ENCODE assay signal across 7 mouse cellular contexts in the genomic region with DNA sequence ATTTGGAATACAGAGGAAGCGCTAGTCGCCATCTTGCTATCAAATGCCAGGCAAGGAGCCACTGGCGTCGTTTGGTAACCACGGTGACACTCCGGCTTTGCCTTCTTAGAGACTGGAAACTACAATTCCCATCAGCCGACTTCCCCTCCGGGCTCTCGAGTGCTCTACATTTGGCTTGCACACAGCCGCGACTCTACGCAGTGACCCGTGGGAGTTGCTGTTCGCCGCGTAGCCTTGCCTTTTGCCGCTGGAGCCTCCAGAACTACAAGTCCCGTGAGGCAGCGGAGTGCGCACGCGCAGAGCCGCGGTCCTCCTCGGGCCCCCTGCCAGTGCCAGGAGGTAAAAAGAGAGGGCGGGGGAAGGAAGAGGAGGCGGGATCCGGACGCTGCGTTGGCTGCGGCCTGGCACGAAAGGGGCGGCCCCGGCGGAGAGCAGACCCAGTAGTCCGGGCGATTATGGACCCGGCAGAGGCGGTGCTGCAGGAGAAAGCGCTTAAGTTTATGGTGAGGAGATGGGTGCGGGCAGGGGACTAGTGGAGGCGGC. TPM values are rescaled to one million over a fixed set of nuclear protein-coding genes. Genes with fewer than 3 reads are reported as not detected.
DNase-seq lines count a peak whose midpoint lies in the region; ATAC-seq lines count a peak whose summit lies in the region.

A gene (plus strand): TSS at position 351 of the 543 bp plus-strand sequence.

- H3K4me1 ChIP-seq in intestine, embryonic 15.5 days (replicated peaks): peaks cover 8% of the 10 kb centered on the region; the same call in 1 of the 2 replicates
- H3K4me1 ChIP-seq in midbrain, embryonic 10.5 days: peaks cover 15% of the 10 kb centered on the region

- H3K9ac ChIP-seq in intestine, embryonic 15.5 days: peak within 1 kb of the TSS; percentile 71

- peak; percentile 100 for DNase-seq in adrenal gland, adult 2 months
- DNase-seq in embryo, embryonic 11.5 days (ENCODE audit: low read depth, low spot score): peak; percentile 100
- DNase-seq in gastrocnemius, postnatal 36 days: peak; percentile 99 to 100
- DNase-seq in left cerebral cortex, postnatal 25 days (ENCODE audit: low spot score in 2 of 2): peak; percentile 100
- DNase-seq in midbrain, embryonic 10.5 days (ENCODE audit: low spot score): peak; percentile 100
- DNase-seq in right cerebral cortex, postnatal 4 days: peak; percentile 100

- WGBS in intestine, embryonic 15.5 days: under 1% methylated on average over 42 of the region's 42 CpGs
- under 1% methylated on average over 42 of the region's 42 CpGs for WGBS in midbrain, embryonic 10.5 days

- no peaks in the 10 kb centered on the region for H3K27me3 ChIP-seq in intestine, embryonic 15.5 days (replicated peaks)
- no peaks in the 10 kb centered on the region for H3K27me3 ChIP-seq in midbrain, embryonic 10.5 days (ENCODE audit: low read depth, poor library complexity, severe bottlenecking)

- peak within 1 kb of the TSS; percentile 64 for H3K4me2 ChIP-seq in intestine, embryonic 15.5 days (replicated peaks)

- peak; percentile 99 for ATAC-seq in intestine, embryonic 15.5 days

- no peaks in the 10 kb centered on the region for H3K36me3 ChIP-seq in intestine, embryonic 15.5 days
- peaks cover 10% of the 10 kb centered on the region; the same call in 1 of the 2 replicates for H3K36me3 ChIP-seq in midbrain, embryonic 10.5 days

- H3K4me3 ChIP-seq in intestine, embryonic 15.5 days (replicated peaks): peak within 1 kb of the TSS; percentile 70
- peak within 1 kb of the TSS; percentile 68 for H3K4me3 ChIP-seq in midbrain, embryonic 10.5 days

- H3K27ac ChIP-seq in intestine, embryonic 15.5 days: peak within 1 kb of the TSS; percentile 83
- H3K27ac ChIP-seq in midbrain, embryonic 10.5 days (replicated peaks): peak within 1 kb of the TSS; percentile 93

- no peaks in the 10 kb centered on the region for H3K9me3 ChIP-seq in intestine, embryonic 15.5 days
- H3K9me3 ChIP-seq in midbrain, embryonic 10.5 days (replicated peaks): no peaks in the 10 kb centered on the region

- intact Hi-C loops in gastrocnemius, postnatal 36 days (cut with DNase I): no loop called here
- intact Hi-C loops in left cerebral cortex, postnatal 25 days (cut with DNase I): loop anchor here (5.0 kb wide), 1 partner anchor 61 kb away; no protein-coding TSS in a partner anchor

RNA-seq across cellular contexts. Expression of the gene that starts here (rescaled TPM):
- total RNA-seq in adrenal gland, adult 2 months (2021): 10 to 100 TPM; 31.7 to 34.8 TPM
- polyA plus RNA-seq in adrenal gland, adult 2 months (2012; rRNA removed): 7.8 and 10.5 TPM in 2 replicates
- total RNA-seq in gastrocnemius, postnatal 36 days (2021): 10 to 100 TPM; 21.0 to 21.6 TPM
- 31.8 and 32.7 TPM in 2 replicates for polyA plus RNA-seq in intestine, embryonic 15.5 days (2015; fragmentation: Nextera tagmentation; extraction: Ambion mirVana)
- total RNA-seq in left cerebral cortex, postnatal 25 days (2021): 100 to 1,000 TPM; 105 to 107 TPM
- 43.1 and 57.5 TPM in 2 replicates for polyA plus RNA-seq in midbrain, embryonic 10.5 days (2016; fragmentation: Nextera tagmentation; extraction: Ambion mirVana)

Comparison
In these comparisons a context has a peak if more than half of its experiments do, and no peak if none do; other contexts are left out.
1. Peak in every context shown above with its lines: DNase-seq, ATAC-seq, H3K4me3 ChIP-seq and H3K27ac ChIP-seq.